Mouse (Mus musculus) kidney, embryonic 15.5 days (tissue): Measurements from ENCODE around the gene Tmem41b. TPM values are rescaled to one million over a fixed set of nuclear protein-coding genes. Genes with fewer than 3 reads are reported as not detected.

Source experiments
- ATAC-seq: fragments of 200-750 bp; cut with Nextera tagmentation; replicated peaks from 2 replicates; pipeline ENCODE4 v1.8.0; 2017; ENCODE audit warnings: moderate TSS enrichment; ENCODE audit not compliant: low FRiP score
- H3K27ac ChIP-seq: fragments of 300-500 bp; sonication (generic); 2 replicates; pipeline ENCODE4 v1.5.1; 2015; ENCODE audit warnings: mild to moderate bottlenecking, inconsistent platforms
- H3K27me3 ChIP-seq: fragments of 300-500 bp; sonication (generic); 2 replicates; pipeline ENCODE4 v1.6.1; 2015; ENCODE audit warnings: inconsistent platforms
- H3K36me3 ChIP-seq: fragments of 300-500 bp; sonication (generic); 2 replicates; pipeline ENCODE4 v1.6.1; 2015; ENCODE audit warnings: inconsistent platforms
- H3K4me1 ChIP-seq: fragments of 300-500 bp; sonication (generic); 2 replicates; pipeline ENCODE4 v1.6.1; 2015; ENCODE audit warnings: inconsistent platforms
- H3K4me2 ChIP-seq: fragments of 300-500 bp; sonication (generic); 2 replicates; pipeline ENCODE4 v1.6.1; 2015; ENCODE audit warnings: moderate library complexity, mild to moderate bottlenecking, inconsistent platforms
- H3K4me3 ChIP-seq: fragments of 300-500 bp; sonication (generic); replicated peaks from 2 replicates; pipeline ENCODE4 v1.5.1; 2015; ENCODE audit warnings: mild to moderate bottlenecking, inconsistent platforms
- H3K9ac ChIP-seq: fragments of 300-500 bp; sonication (generic); 2 replicates; pipeline ENCODE4 v1.6.1; 2015; ENCODE audit warnings: mild to moderate bottlenecking, inconsistent platforms
- H3K9me3 ChIP-seq: fragments of 300-500 bp; sonication (generic); replicated peaks from 2 replicates; pipeline ENCODE4 v1.6.1; 2016; ENCODE audit warnings: inconsistent platforms
- WGBS: fragments of 180-500 bp; shearing (Covaris S2); methylation state at CpG from one replicate; pipeline ENCODE4 v1.1.7; 2015; ENCODE audit warnings: mixed read lengths; 5-methylcytosine and 5-hydroxymethylcytosine counted together
- polyA plus RNA-seq: library from polyadenylated mRNA; unstranded; fragments of >200 nt; fragmentation: Nextera tagmentation; extraction: Ambion mirVana; gene quantifications from 2 replicates; pipeline ENCODE4 v1.2.1, GENCODE M21; 2015

The Tmem41b gene
- polyA plus RNA-seq, 1 experiment from 2014 or later: 59.5 TPM

- Histone ChIP-seq H3K4me2 (no peak overlapping the region), H3K9ac (no peak overlapping the region), H3K36me3 (no peaks in the 10 kb centered on the region), H3K4me1 (peaks cover 35% of the 10 kb centered on the region), H3K27ac (peak overlapping the region; percentile 37; the same call in 1 of the 2 replicates), H3K4me3 (no peak overlapping the region), H3K27me3 (no peaks in the 10 kb centered on the region), H3K9me3 (no peaks in the 10 kb centered on the region)
- 64% methylated on average over 6 of the region's 6 CpGs for WGBS
- no peak for ATAC-seq
Observed at GRCm38 (mm10) chr7:109954622-109955401, 31.9 kb downstream of the Tmem41b start.

GRCm38 (mm10) chr7:109951297-109951696 lies 35.4 kb downstream of the Tmem41b start:
- Histone ChIP-seq H3K9me3 (no peaks in the 10 kb centered on the region), H3K4me1 (peaks cover 25% of the 10 kb centered on the region)

GRCm38 (mm10) chr7:109944421-109945034 lies 42.2 kb downstream of the Tmem41b start:
- Histone ChIP-seq H3K9me3 (no peaks in the 10 kb centered on the region), H3K4me3 (no peak overlapping the region), H3K27ac (no peak overlapping the region), H3K4me2 (no peak overlapping the region), H3K9ac (no peak overlapping the region), H3K36me3 (0 out of 2 replicates have a peak, but pooled peaks cover 5% of the 10 kb centered on the region), H3K27me3 (no peaks in the 10 kb centered on the region), H3K4me1 (peaks cover 5% of the 10 kb centered on the region; the same call in 1 of the 2 replicates)
- ATAC-seq: no peak
- WGBS: 65% methylated on average over 6 of the region's 6 CpGs

More at GRCm38 (mm10) chr7:109951297-109951696, 35.4 kb downstream of the Tmem41b start:
- H3K27ac ChIP-seq: no peak overlapping the region
- H3K9ac ChIP-seq: no peak overlapping the region
- H3K36me3 ChIP-seq: no peaks in the 10 kb centered on the region
- no peak overlapping the region for H3K4me2 ChIP-seq
- 61% methylated on average over 4 of the region's 4 CpGs for WGBS
- H3K27me3 ChIP-seq: no peaks in the 10 kb centered on the region
- no peak for ATAC-seq
- no peak overlapping the region for H3K4me3 ChIP-seq

- no peak for ATAC-seq
- Histone ChIP-seq H3K36me3 (peaks cover 71% of the 10 kb centered on the region), H3K9ac (no peak overlapping the region), H3K4me1 (no peaks in the 10 kb centered on the region), H3K4me3 (no peak overlapping the region), H3K27me3 (no peaks in the 10 kb centered on the region), H3K4me2 (no peak overlapping the region), H3K9me3 (no peaks in the 10 kb centered on the region), H3K27ac (no peak overlapping the region)
Observed at GRCm38 (mm10) chr7:109929628-109930027, 57.1 kb downstream of the Tmem41b start.

GRCm38 (mm10) chr7:109928365-109928764 lies 58.4 kb downstream of the Tmem41b start:
- H3K36me3 ChIP-seq: peaks cover 58% of the 10 kb centered on the region
- no peaks in the 10 kb centered on the region for H3K27me3 ChIP-seq
- ATAC-seq: no peak
- 85% methylated on average over 6 of the region's 6 CpGs for WGBS
- no peaks in the 10 kb centered on the region for H3K4me1 ChIP-seq
- H3K27ac ChIP-seq: no peak overlapping the region
- H3K9me3 ChIP-seq: no peaks in the 10 kb centered on the region
- no peak overlapping the region for H3K9ac ChIP-seq
- H3K4me3 ChIP-seq: no peak overlapping the region
- no peak overlapping the region for H3K4me2 ChIP-seq

- 82% methylated on average over 2 of the region's 2 CpGs for WGBS
- H3K9me3 ChIP-seq: no peaks in the 10 kb centered on the region
- H3K36me3 ChIP-seq: peaks cover 60% of the 10 kb centered on the region
- no peak overlapping the region for H3K4me2 ChIP-seq
- no peak overlapping the region for H3K27ac ChIP-seq
- H3K4me1 ChIP-seq: no peaks in the 10 kb centered on the region
- no peak for ATAC-seq
- H3K9ac ChIP-seq: no peak overlapping the region
- no peaks in the 10 kb centered on the region for H3K27me3 ChIP-seq
- H3K4me3 ChIP-seq: no peak overlapping the region
Observed at GRCm38 (mm10) chr7:109924965-109925364, 61.8 kb downstream of the Tmem41b start.

- H3K4me3 ChIP-seq: no peak overlapping the region
- H3K4me1 ChIP-seq: no peaks in the 10 kb centered on the region
- no peak for ATAC-seq
- H3K4me2 ChIP-seq: no peak overlapping the region
- H3K9ac ChIP-seq: no peak overlapping the region
- 92% methylated on average over 4 of the region's 4 CpGs for WGBS
- H3K9me3 ChIP-seq: no peaks in the 10 kb centered on the region
- H3K27ac ChIP-seq: no peak overlapping the region
- peaks cover 64% of the 10 kb centered on the region for H3K36me3 ChIP-seq
- H3K27me3 ChIP-seq: no peaks in the 10 kb centered on the region
Observed at GRCm38 (mm10) chr7:109922889-109923288, 63.8 kb downstream of the Tmem41b start.

Other genes starting within 250 kb of the Tmem41b start
- gene Tmem9b, start 234.1 kb downstream of the Tmem41b start, polyA plus RNA-seq: 52.0 and 55.4 TPM in 2 replicates
- 0.53 and 0.57 TPM in 2 replicates for gene Nrip3, start 204.9 kb downstream of the Tmem41b start, polyA plus RNA-seq
- gene Scube2, start 121.2 kb downstream of the Tmem41b start, polyA plus RNA-seq: 0.89 and 1.0 TPM in 2 replicates
- 31.4 and 31.6 TPM in 2 replicates for gene Dennd5a, start 26.5 kb downstream of the Tmem41b start, polyA plus RNA-seq
- gene Ipo7, start 31.3 kb upstream of the Tmem41b start, polyA plus RNA-seq: 53.8 and 54.3 TPM in 2 replicates
- gene Zfp143, start 74.3 kb upstream of the Tmem41b start, polyA plus RNA-seq: 19.0 and 21.0 TPM in 2 replicates
- 25.1 and 26.6 TPM in 2 replicates for gene Wee1, start 135.1 kb upstream of the Tmem41b start, polyA plus RNA-seq
- gene Swap70, start 234.8 kb upstream of the Tmem41b start, polyA plus RNA-seq: 29.2 and 32.8 TPM in 2 replicates